Mouse (Mus musculus) myocyte (in vitro differentiated cells): ENCODE results near the gene Psmd3.
A peak's percentile ranks its signal among the peaks of the same experiment; 100 is the strongest.

ENCODE experiments used
- POLR2AphosphoS2 ChIP-seq: IDR thresholded peaks from one replicate; pipeline ENCODE4 v1.6.1; 2011; ENCODE audit warnings: low read depth, control low read depth; ENCODE audit not compliant: insufficient read length
- REST ChIP-seq: IDR thresholded peaks from one replicate; pipeline ENCODE4 v1.6.1; 2011; ENCODE audit warnings: mild to moderate bottlenecking, control low read depth, moderate library complexity; ENCODE audit not compliant: insufficient read depth, insufficient read length
- TCF12 ChIP-seq: IDR thresholded peaks from one replicate; pipeline ENCODE4 v1.6.1; 2011; ENCODE audit warnings: mild to moderate bottlenecking, control low read depth; ENCODE audit not compliant: poor library complexity, insufficient read depth, severe bottlenecking

DNA sequence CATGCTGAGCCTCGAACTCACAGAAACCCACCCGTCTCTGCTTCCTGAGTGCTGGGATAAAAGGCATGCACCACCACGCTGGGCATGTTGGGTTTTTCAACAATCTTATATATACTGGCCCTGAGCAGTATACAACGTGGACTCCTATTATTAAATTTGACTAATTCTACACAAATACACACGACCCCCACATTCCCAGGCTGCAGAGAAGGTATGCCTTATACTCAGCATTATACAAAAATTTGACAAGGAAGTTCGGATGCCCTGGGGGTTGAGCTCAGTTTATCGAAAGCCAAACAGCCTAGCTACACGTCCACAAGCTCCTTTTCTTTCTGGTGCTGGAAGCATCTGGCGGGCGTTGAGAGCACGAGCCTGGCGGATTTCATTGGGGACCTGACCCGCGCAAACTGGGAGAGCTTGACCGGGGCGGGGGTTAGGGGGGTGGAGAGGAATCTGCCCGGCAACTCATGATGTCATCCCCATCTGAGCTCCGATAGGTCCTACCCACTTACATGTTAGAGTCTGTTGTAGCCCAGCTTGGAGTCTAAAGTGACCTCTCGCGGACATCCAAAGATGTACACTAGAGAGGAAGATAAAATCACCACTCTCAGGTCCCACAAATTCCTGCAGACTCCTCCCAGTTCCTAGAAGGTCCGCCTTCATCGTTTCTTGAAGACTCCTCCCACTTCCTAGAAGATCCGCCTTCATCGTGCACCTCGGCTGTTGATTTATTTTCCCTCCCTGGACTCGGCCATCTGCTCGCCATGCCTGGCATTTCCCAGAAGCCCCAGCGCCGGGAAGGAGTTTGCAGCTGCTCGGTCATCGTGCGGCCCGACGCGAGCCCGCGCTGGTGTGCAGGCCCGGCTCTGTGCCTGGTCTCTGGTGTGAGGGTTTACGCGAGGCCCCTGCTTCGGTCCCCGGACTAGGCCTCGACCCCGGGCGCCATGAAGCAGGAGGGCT is at the start of gene Psmd3:
- TF ChIP-seq REST (peak; percentile 18), POLR2AphosphoS2 (peak; percentile 92), TCF12 (peak; percentile 33)
